Mouse (Mus musculus) erythroblast, embryonic 14.5 days (primary cell): ENCODE data around the gene Serp2. TPM values are rescaled to one million over a fixed set of nuclear protein-coding genes. Genes with fewer than 3 reads are reported as not detected.

Experiments used
- H3K27me3 ChIP-seq: 2 replicates; pipeline ENCODE4 v1.6.1; 2012; ENCODE audit warnings: inconsistent platforms; ENCODE audit not compliant: control insufficient read depth
- H3K36me3 ChIP-seq: 2 replicates; pipeline ENCODE4 v1.6.1; 2012; ENCODE audit warnings: mild to moderate bottlenecking, inconsistent platforms; ENCODE audit not compliant: control insufficient read depth
- H3K4me1 ChIP-seq: 2 replicates; pipeline ENCODE4 v1.6.1; 2012; ENCODE audit warnings: inconsistent platforms; ENCODE audit not compliant: control insufficient read depth
- H3K4me3 ChIP-seq: replicated peaks from 2 replicates; pipeline ENCODE3; 2012; ENCODE audit warnings: moderate library complexity, mild to moderate bottlenecking, inconsistent platforms
- H3K9me3 ChIP-seq: 2 replicates; pipeline ENCODE4 v1.6.1; 2012; ENCODE audit warnings: low read length, inconsistent platforms, mixed read lengths; ENCODE audit not compliant: control insufficient read depth
- GATA1 ChIP-seq: IDR thresholded peaks from 2 replicates; pipeline ENCODE4 v1.6.1; 2012; ENCODE audit warnings: low read length, inconsistent platforms, mixed read lengths
- TAL1 ChIP-seq: IDR thresholded peaks from 3 replicates; pipeline ENCODE4 v1.6.1; 2012; ENCODE audit warnings: low read length, inconsistent platforms, mixed read lengths
- polyA plus RNA-seq: library from polyadenylated mRNA; stranded (reverse); fragments of >175 nt; gene quantifications from 2 replicates; pipeline ENCODE4 v1.2.3, GENCODE M21; 2012

The Serp2 gene
- polyA plus RNA-seq, 1 experiment, result 0.07 TPM

DNA sequence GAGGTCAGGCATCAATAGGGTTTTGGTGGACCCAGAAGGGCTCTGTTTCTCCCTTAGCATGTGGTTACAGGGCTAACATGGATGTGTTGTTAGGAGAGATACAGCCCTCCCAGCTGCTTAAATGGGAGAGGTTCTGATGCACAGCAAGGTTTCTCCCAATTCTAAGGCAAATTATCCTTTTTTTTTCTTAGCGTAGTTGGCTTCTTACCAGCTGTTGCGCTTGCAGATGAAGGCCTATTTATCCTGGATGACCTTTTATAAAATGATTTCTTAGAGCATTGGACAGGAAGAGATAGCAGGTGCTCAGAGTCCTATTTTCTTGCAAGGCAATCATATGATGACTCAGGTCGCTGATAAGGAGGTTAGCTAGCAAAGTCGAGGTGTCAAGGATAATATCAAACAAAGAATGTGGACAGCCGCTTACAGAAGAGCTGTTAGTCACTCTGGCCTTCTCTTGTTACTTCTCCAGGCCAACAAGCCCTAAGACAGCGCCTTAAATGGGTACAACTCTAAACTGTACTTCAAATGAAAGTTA lies 37.7 kb upstream of the Serp2 start:
- no peaks in the 10 kb centered on the region for H3K27me3 ChIP-seq
- peaks cover 36% of the 10 kb centered on the region for H3K4me1 ChIP-seq
- TF ChIP-seq TAL1 (no peak), GATA1 (no peak)
- no peak overlapping the region for H3K4me3 ChIP-seq
- H3K36me3 ChIP-seq, result no peaks in the 10 kb centered on the region
- H3K9me3 ChIP-seq, result no peaks in the 10 kb centered on the region

DNA sequence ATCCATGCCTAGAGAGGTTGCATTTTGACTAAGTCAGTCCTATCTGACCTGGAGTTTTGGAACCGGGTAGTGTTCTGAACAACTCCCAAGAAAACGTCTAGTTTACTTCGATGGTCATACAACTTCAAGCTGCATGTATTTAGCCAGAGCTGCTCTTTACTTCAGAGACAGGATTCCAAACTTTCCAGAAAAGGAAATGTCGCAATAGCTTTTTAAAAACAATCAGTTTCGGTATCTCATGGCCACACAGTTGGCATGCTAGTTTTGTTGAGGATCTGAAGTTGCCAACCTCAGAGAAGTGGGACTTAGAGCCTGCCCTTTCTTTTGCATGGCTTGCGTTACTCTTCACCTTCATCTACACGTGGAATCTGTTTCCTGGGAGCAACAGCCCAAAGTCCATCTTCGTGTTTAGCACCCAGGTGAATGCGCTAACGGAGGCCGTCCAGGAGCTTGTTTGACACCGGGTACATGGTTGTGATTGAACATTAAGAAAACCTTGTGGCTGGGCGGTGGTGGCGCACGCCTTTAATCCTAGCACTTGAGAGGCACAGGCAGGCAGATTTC lies 37.0 kb upstream of the Serp2 start:
- no peaks in the 10 kb centered on the region for H3K36me3 ChIP-seq
- no peak for TF ChIP-seq GATA1
- TF ChIP-seq TAL1, result no peak
- H3K4me3 ChIP-seq, result no peak overlapping the region
- no peaks in the 10 kb centered on the region for H3K27me3 ChIP-seq
- no peaks in the 10 kb centered on the region for H3K9me3 ChIP-seq
- peaks cover 29% of the 10 kb centered on the region for H3K4me1 ChIP-seq

GRCm38 (mm10) chr14:76592721-76593120 lies 36.0 kb upstream of the Serp2 start:
- Histone ChIP-seq H3K9me3 (no peaks in the 10 kb centered on the region), H3K36me3 (no peaks in the 10 kb centered on the region), H3K4me3 (no peak overlapping the region), H3K27me3 (no peaks in the 10 kb centered on the region), H3K4me1 (peaks cover 21% of the 10 kb centered on the region)
- no peak for TF ChIP-seq TAL1
- TF ChIP-seq GATA1, result no peak

GRCm38 (mm10) chr14:76592090-76592489 lies 35.4 kb upstream of the Serp2 start:
- TF ChIP-seq TAL1, result no peak
- TF ChIP-seq GATA1, result no peak
- H3K27me3 ChIP-seq, result no peaks in the 10 kb centered on the region
- H3K9me3 ChIP-seq, result no peaks in the 10 kb centered on the region
- H3K36me3 ChIP-seq, result no peaks in the 10 kb centered on the region
- H3K4me1 ChIP-seq, result peaks cover 18% of the 10 kb centered on the region
- H3K4me3 ChIP-seq, result no peak overlapping the region

DNA sequence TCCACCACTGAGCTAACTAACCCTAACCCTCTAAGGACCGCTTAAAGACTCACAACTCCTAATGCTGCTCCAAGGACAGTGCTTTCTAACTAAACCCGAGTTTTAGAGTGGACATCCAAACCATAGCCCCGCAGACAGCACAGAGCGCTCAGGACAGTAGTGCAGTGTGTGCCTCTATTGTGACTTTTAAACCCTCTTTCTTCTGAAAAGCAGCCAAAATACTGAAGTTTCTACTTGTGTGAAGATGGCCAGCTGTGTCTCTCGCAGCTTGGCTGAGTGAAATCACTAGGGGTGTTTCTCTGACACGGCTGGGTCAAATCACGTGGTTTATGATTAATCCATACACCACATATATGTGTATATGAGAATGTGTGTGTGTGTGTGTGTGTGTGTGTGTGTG lies 33.4 kb upstream of the Serp2 start:
- Histone ChIP-seq H3K4me3 (no peak overlapping the region), H3K9me3 (no peaks in the 10 kb centered on the region), H3K4me1 (peaks cover 27% of the 10 kb centered on the region), H3K36me3 (no peaks in the 10 kb centered on the region), H3K27me3 (no peaks in the 10 kb centered on the region)
- no peak for TF ChIP-seq TAL1
- TF ChIP-seq GATA1, result no peak

DNA sequence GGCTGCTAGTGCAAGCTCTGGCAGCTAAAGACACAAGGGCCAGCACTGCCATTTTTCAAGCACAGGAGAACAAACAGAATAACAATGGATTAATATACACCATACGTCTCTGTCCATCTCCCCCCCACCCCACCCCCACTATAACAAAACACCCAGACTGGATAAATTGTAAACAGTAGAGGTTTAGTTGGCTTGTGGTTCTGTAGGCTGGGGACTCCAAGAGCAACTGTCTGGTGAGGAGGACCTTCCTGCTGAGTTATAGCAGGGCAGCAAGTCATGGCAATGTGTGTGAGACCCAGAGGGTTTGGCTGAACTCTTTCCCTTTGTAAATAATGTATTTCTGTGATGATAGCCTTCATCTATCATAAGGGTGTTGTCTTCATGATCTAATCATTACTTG lies 33.0 kb upstream of the Serp2 start:
- TF ChIP-seq TAL1 (no peak), GATA1 (no peak)

GRCm38 (mm10) chr14:76585831-76586405 lies 29.2 kb upstream of the Serp2 start:
- Histone ChIP-seq H3K9me3 (no peaks in the 10 kb centered on the region), H3K4me3 (no peak overlapping the region), H3K36me3 (no peaks in the 10 kb centered on the region), H3K4me1 (peaks cover 18% of the 10 kb centered on the region), H3K27me3 (no peaks in the 10 kb centered on the region)
- TF ChIP-seq TAL1, result no peak
- TF ChIP-seq GATA1, result no peak

More for the DNA sequence above, 33.0 kb upstream of the Serp2 start:
- peaks cover 27% of the 10 kb centered on the region for H3K4me1 ChIP-seq
- no peaks in the 10 kb centered on the region for H3K36me3 ChIP-seq
- H3K27me3 ChIP-seq, result no peaks in the 10 kb centered on the region
- no peak overlapping the region for H3K4me3 ChIP-seq
- H3K9me3 ChIP-seq, result no peaks in the 10 kb centered on the region

DNA sequence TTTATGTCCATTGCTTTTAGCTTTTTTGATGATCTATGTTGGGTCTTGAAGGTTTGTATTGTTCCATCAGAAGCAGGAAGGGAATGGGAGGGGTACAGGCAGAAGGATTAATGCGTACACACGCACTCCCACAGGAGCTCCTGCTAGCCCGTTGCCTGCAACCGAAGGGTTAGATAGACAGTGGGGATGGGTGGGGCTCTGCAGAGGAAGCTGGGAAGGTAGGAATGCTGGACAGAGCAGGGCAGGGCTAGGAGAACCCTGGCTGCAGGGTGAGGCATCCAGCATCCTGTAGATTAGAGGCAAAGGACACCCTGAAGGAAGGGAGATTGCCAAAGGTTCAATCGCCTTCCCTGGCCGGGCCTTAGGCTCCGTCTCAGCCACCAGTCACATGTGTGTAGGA lies 27.3 kb upstream of the Serp2 start:
- Histone ChIP-seq H3K9me3 (no peaks in the 10 kb centered on the region), H3K4me3 (no peak overlapping the region), H3K4me1 (peaks cover 21% of the 10 kb centered on the region), H3K36me3 (no peaks in the 10 kb centered on the region), H3K27me3 (no peaks in the 10 kb centered on the region)
- no peak for TF ChIP-seq GATA1
- no peak for TF ChIP-seq TAL1

DNA sequence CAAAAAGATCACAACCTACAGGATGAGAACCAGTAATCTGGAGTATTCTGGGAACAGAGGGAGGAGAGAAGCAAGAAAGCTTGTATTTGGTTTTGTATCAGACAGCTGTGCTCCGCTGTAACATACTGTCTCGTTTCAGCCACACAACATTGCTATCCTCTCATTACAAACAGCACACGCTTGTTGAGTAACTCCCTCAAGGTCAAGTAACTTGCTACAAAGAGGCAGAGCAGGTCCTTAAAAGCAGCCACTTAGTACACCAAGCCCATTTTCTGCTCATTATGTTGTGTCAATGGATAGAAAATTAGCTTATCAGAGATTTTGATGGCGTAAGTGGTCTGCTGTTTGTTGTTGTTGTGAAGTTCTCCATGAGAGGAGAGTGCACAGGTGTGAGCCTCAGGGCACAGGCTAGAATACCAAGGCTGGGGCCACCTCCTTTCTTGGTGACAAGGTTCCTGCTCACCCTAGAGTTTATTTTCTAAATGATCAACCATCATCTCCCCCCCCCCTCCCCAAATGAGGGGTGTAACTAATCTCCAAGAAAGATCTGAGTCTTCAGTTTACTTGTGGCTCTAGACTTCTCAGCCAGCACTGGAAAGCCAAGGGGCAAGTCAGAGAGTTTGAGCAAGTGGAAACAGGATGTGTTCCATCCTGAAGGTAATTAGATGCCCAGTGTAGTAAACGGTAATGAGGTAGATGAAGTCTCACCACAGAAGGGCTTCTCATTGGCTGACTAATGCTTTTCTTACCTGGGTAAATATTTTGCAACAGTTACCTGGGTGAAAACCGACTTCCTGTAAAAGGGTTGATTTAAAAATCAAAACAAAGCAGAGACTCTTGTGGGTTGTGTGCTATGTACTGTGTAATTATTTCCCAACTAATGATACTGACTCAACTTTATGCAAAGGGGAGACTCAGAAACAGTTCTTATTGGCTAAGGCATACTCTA lies 25.6 kb upstream of the Serp2 start:
- TF ChIP-seq GATA1 (no peak), TAL1 (no peak)
- H3K36me3 ChIP-seq, result no peaks in the 10 kb centered on the region
- no peaks in the 10 kb centered on the region for H3K27me3 ChIP-seq
- no peak overlapping the region for H3K4me3 ChIP-seq
- H3K9me3 ChIP-seq, result no peaks in the 10 kb centered on the region
- H3K4me1 ChIP-seq, result peaks cover 21% of the 10 kb centered on the region
